Mouse (Mus musculus) A20 (cell line): ENCODE measurements at regions not wholly inside any gene's neighbourhood (a gene's known extent, or its start where the extent isn't known, plus 50 kb on each side); places are given as distances from the start of the nearest gene placed in this dataset.

Experiments used
- DNase-seq: peaks from one replicate; pipeline ENCODE4 v3.0.0-alpha.2; 2011; ENCODE audit warnings: low read depth, low spot score

DNA sequence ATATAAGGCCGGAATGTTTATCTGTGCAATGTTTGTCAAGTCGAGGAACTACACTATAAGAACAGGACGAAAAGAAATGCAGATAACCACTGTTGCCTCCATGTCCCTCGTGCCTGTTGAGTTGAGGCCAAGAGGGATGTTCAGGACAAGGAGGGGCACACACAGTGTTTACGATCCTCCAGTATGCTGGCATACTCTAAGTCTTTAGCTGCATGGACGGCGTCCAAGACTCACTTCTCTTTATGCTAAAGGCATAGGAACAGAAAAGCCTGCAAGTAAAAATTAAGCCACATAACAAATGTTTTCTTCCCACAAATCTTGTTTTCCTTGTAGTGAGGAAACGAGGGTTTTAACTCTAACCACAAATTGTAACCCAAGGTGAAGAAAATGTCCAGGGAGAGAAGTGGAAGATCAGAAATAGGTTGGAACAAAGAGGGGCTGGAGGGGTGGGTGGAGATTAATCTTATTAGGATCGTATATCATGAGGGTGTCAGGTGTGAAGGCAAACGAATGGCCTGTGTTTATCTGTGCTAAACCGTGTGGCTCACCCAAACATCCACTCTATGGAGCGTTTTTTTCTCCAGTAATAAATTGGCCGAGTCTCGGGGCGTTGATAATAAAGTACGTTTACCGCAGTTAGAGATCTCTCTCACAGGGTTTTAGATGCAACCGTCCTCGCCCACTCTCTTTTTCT, 521.8 kb downstream of the Nr2f2 start:
- DNase-seq, result no peak

DNA sequence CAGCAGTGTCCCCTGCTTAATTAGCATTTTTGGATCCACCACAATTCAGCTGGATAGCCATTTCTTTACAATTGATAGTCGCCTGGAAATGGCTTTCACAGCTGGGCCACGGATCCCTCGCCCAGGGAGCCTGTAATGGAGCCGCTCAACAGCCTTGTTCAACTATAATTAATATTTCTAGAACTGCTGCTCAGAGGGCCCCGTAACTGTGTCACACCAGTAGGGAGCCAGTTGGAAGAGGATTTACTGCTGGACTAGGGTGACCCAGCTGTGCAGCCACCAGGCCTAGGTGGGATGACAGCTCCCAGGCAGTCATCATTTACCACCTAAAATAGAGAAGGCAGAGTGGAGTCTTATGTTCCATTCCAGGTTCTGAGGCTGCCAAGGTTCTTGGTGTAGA, 529.2 kb downstream of the Nr2f2 start:
- no peak for DNase-seq

DNA sequence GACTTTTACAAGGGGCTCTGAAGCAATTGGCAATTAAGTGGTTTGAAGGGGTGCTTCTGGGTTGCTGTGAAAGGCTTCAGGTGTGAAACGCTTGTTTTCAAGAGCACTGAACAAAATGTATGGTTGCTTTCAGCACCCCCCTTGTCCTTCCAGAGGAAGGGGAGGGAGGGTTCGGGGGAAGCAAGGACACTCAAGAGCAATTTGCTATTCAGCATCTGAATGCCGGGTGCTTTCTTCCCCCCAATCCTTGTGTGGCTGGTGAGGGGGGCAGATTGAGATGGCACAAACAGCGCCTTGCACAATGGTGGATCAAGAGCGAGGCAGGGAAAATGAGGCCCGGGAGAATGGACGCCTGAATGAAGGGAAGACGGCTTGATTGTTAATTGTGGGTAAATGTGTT, 539.3 kb downstream of the Nr2f2 start:
- no peak for DNase-seq

- no peak for DNase-seq
Observed at GRCm38 (mm10) chr7:69820570-69820969, 546.0 kb downstream of the Nr2f2 start.

DNA sequence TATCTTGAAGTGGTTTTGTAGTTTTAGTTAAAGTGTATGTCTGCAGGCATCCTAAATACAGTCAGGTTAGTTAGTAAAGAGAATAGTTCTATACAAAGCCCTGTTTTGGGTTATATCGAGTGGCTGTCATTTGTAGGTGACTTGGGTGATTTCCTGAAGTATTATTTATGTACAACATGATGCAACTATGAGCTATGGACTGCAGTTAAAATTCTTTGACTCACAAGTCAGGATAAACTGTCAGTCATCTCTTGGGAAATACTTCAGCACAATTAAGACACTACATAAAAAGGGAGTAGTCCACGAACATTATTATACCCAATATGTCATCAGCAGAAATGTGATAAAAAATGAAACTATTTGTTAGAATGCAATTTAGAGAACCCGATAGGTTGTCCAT, 554.2 kb downstream of the Nr2f2 start:
- no peak for DNase-seq

- DNase-seq, result no peak
Observed at GRCm38 (mm10) chr7:69810873-69811272, 555.7 kb downstream of the Nr2f2 start.

- no peak for DNase-seq
Observed at GRCm38 (mm10) chr7:69807220-69807619, 559.3 kb downstream of the Nr2f2 start.

DNA sequence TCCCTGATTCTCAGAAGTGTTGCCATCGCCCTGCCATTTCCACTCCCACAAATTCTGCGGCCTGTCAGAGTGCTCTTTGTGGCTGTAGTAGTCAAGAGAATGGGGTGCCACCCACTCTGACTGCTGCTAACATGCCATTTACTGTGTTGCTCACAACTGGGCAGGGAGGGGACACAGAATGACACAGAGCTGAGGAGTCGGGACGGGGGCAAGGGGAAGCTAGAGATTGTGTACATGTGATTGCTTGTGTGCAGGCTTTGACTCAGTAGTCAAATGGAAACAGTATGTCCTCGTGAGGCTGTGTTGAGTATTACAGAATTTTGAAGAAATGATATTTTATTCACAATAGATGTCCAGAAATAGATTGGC, 595.6 kb downstream of the Nr2f2 start:
- no peak for DNase-seq

GRCm38 (mm10) chr7:69770313-69770979, 596.1 kb downstream of the Nr2f2 start:
- no peak for DNase-seq

DNA sequence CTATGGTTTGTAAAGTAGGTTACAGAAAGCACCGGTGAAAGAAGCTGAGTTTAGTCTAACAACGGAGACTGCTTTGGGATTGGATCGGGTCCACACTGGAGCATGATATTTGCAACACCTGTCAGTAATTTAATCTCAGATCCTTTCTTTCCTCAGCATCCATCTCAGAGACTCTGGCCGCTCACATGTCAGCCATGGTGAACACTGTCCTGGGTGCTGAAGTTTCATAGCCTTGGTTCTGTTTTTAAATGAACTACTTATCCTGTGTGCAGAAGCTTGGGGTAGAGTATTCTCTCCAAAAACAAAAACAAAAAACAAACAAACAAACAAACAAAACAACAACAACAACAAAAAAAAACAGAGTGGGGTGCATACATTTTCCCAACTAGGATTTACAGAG, 600.1 kb downstream of the Nr2f2 start:
- DNase-seq, result no peak

DNA sequence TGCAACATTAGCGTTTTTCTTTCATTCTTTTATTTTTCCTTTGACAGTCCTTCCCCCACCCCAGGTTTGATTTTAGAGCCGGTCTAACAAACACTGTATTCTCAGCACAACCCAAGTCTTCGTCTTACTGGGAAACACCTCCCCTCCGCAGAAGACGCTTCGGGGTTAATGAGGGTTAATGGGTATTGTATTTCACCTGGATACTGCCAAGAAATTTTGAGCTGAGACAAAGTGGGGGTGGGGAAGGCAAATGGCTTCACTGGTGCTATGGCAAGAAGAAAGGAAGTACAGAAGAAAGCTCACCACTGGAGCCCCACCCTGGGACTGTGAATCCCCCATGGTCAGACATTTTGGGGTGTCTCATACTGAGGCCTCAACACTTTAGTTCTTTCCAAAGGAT, 626.0 kb downstream of the Nr2f2 start:
- DNase-seq, result no peak

- no peak for DNase-seq
Observed at GRCm38 (mm10) chr7:69738998-69739397, 627.5 kb downstream of the Nr2f2 start.

DNA sequence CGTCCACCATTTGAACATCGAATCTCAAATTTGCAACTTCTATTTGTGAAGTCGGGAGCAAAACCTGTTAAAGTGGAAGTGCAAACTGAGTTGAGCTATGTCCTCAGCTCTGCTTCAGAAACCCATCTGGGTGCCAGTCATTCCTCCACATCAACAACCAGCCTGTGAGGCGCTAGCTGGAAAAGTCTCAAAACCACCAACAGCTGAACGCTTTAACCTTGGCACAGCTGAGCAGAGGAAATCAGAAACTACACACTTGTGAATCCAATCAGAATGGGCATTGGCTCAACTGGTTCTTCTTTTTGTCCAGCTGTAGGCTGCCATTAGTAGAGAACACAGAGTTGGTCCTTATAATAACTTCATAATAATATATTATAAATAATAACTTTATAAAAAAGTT, 651.5 kb downstream of the Nr2f2 start:
- DNase-seq, result no peak

DNA sequence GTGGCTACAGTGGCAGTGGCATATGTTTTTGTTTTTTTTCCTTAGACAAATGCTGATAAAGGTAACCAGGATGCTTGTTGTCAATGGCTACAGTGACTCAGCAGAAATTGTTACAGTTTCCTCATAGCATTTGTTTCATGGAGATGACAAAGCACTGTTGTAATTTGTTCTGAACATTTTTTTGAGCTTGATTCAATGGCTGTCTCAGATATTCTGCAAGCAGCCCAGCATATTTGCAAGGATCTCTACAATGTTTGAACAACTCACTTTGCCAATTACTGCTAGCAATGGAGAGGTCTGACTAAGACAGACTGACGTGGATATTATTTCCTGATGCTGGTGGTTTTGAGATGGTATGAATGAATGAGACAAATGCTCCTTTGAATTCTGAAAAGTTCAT, 696.3 kb downstream of the Nr2f2 start:
- DNase-seq, result no peak

DNA sequence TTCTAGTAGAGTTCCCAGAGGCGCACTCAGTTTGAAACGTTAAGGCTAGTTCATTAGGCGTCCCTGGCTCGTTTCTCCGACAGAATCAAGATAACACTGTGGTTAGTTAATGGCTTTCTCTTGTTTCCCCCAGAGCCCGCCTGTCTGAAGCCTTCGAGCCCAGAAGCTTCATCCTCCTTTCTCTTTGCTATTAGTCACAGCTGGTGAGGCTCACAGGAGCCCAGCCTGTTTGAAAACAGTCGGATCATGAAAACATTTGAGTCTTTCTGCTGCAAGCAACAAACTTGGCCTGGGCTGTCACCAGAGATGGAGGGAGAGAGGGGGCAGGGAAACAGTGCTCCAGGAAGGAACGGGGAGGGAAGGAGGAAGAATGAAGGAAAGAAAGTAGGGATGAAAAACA, 711.0 kb downstream of the Nr2f2 start:
- no peak for DNase-seq

GRCm38 (mm10) chr7:69645449-69645848, 721.1 kb downstream of the Nr2f2 start:
- DNase-seq, result no peak

GRCm38 (mm10) chr7:69641652-69642051, 724.9 kb downstream of the Nr2f2 start:
- no peak for DNase-seq

GRCm38 (mm10) chr7:69599866-69600265, 766.7 kb downstream of the Nr2f2 start:
- DNase-seq, result no peak

GRCm38 (mm10) chr7:69585716-69586115, 780.8 kb downstream of the Nr2f2 start:
- DNase-seq, result no peak

GRCm38 (mm10) chr7:69585131-69585530, 781.4 kb downstream of the Nr2f2 start:
- no peak for DNase-seq

- DNase-seq, result no peak
Observed at GRCm38 (mm10) chr7:69584516-69584915, 782.0 kb downstream of the Nr2f2 start.

DNA sequence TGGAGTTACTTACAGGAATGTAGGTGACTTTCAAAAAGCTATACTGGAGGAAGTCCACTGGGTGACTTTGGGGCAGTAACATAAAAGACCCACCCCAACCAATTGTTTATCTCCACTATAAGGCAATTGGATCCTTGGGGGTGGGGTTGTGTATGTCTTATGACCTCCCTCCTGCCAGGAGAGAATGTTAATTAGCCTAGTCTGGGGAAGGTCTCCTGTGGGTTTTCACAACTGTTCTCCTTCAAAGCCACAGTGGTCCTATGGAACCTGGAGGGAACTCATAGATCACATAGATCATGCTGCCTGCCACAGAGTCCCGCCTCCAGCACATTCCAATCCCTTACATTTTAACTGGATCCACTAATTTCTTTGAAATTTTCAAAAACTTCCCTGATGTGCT, 782.6 kb downstream of the Nr2f2 start:
- no peak for DNase-seq

- DNase-seq, result no peak
Observed at GRCm38 (mm10) chr7:69581668-69582067, 784.9 kb downstream of the Nr2f2 start.
